Mouse (Mus musculus) liver, postnatal 0 days (tissue): ENCODE measurements at regions not wholly inside any gene's neighbourhood (a gene's known extent, or its start where the extent isn't known, plus 50 kb on each side); places are given as distances from the start of the nearest gene placed in this dataset.
"Not testable (repeated sequence)": the region's sequence is repeated elsewhere in the genome, so short reads cannot be mapped to it uniquely, and the experiment has no call there.

ENCODE experiments used
- ATAC-seq: fragments of 200-750 bp; cut with Nextera tagmentation; 2 replicates; pipeline ENCODE4 v1.8.0; 2017; ENCODE audit warnings: mild to moderate bottlenecking, moderate library complexity
- DNase-seq: peaks from one replicate; pipeline ENCODE4 v3.0.0-alpha.2; 2016
- H3K27ac ChIP-seq: fragments of 300-500 bp; sonication (generic); 2 replicates; pipeline ENCODE4 v1.5.1; 2014; ENCODE audit warnings: antibody characterized with exemption, moderate library complexity, mild to moderate bottlenecking, low read depth
- H3K27me3 ChIP-seq: fragments of 300-500 bp; sonication (generic); 2 replicates; pipeline ENCODE4 v1.6.1; 2014; ENCODE audit warnings: low read length, control low read depth, mixed read lengths; ENCODE audit not compliant: insufficient read depth
- H3K36me3 ChIP-seq: fragments of 300-500 bp; sonication (generic); replicated peaks from 2 replicates; pipeline ENCODE4 v1.6.1; 2014; ENCODE audit warnings: mild to moderate bottlenecking, control low read depth, low read length, moderate library complexity, mixed read lengths; ENCODE audit not compliant: insufficient read depth
- H3K4me1 ChIP-seq: fragments of 300-500 bp; sonication (generic); 2 replicates; pipeline ENCODE4 v1.6.1; 2014; ENCODE audit warnings: antibody characterized with exemption, mild to moderate bottlenecking, control low read depth; ENCODE audit not compliant: insufficient read depth
- H3K4me2 ChIP-seq: fragments of 300-500 bp; sonication (generic); 2 replicates; pipeline ENCODE4 v1.6.1; 2014; ENCODE audit warnings: low read depth, mild to moderate bottlenecking, low read length, moderate library complexity, mixed read lengths
- H3K4me3 ChIP-seq: fragments of 300-500 bp; sonication (generic); 2 replicates; pipeline ENCODE4 v1.5.1; 2014; ENCODE audit warnings: low read depth, low read length
- H3K9ac ChIP-seq: fragments of 300-500 bp; sonication (generic); replicated peaks from 2 replicates; pipeline ENCODE4 v1.6.1; 2014; ENCODE audit warnings: mild to moderate bottlenecking, moderate library complexity
- H3K9me3 ChIP-seq: fragments of 300-500 bp; sonication (generic); 2 replicates; pipeline ENCODE4 v1.6.1; 2016; ENCODE audit warnings: mild to moderate bottlenecking, control low read depth, low read length, mixed read lengths
- CTCF ChIP-seq: sonication (generic); IDR thresholded peaks from 2 replicates; pipeline ENCODE4 v1.5.1; 2016; ENCODE audit warnings: antibody characterized with exemption, low read depth
- EP300 ChIP-seq: IDR thresholded peaks from 2 replicates; pipeline ENCODE4 v1.6.1; 2016; ENCODE audit warnings: antibody characterized with exemption, low read depth, mild to moderate bottlenecking
- WGBS: fragments of 180-500 bp; shearing (Covaris S2); extraction: QIAGEN DNeasy Blood & Tissue Kit; methylation state at CpG from one replicate; pipeline ENCODE4 v1.1.7; 2014; ENCODE audit not compliant: insufficient replicate concordance; 5-methylcytosine and 5-hydroxymethylcytosine counted together

DNA sequence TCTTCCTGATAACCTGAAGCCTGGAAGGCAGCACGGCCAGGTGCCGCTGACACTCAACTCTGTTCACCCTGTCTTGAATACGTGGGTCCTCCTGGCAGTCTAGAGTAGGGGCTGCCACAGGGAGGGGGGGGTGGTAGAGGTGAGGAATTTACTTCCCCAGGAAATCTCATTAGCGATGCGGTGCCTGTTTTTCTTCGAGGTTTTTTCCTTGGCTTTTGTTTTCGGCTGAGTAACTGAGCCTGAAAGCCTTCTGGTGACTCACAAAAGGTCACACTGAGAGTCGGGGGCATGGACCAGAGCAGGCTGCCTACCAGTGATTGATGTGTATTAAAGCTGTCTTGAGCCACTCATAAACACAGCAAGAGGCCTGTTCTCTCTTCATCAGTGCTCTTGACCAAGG, 181.1 kb upstream of the Pmfbp1 start:
- DNase-seq = no peak
- Histone ChIP-seq H3K9ac (no peak overlapping the region), H3K27ac (no peak overlapping the region), H3K4me2 (no peak overlapping the region), H3K4me1 (no peaks in the 10 kb centered on the region), H3K36me3 (no peaks in the 10 kb centered on the region), H3K27me3 (no peaks in the 10 kb centered on the region), H3K4me3 (no peak overlapping the region), H3K9me3 (no peaks in the 10 kb centered on the region)
- WGBS = 28% methylated on average over 8 of the region's 8 CpGs
- no peak for TF ChIP-seq EP300
- no peak for TF ChIP-seq CTCF
- ATAC-seq = no peak

DNA sequence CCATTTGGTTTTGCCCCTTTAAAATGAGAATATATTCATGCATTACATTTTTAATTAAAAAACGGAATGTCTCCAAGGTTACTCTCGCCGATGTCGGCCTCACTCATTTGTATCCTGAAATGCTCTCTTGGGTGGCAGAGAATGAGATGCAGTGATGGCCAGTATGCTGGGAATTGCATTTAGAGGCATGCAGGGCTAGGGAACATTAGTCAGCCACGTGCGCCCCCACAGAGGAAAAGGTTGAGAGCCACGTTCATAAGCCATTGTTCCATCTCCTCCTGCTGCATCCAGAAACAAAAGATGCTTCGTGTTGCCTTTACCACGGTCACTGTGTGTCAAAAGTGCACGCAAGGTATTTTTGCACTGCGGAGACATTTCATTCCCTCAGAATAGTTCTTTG, 172.9 kb upstream of the Pmfbp1 start:
- H3K4me2 ChIP-seq = no peak overlapping the region
- no peak overlapping the region for H3K9ac ChIP-seq
- no peaks in the 10 kb centered on the region for H3K27me3 ChIP-seq
- 74% methylated on average over 11 of the region's 11 CpGs for WGBS
- no peak overlapping the region for H3K4me3 ChIP-seq
- H3K4me1 ChIP-seq = no peaks in the 10 kb centered on the region
- DNase-seq = no peak
- TF ChIP-seq EP300 = no peak
- no peak for TF ChIP-seq CTCF
- H3K27ac ChIP-seq = no peak overlapping the region
- no peaks in the 10 kb centered on the region for H3K36me3 ChIP-seq
- no peak for ATAC-seq
- H3K9me3 ChIP-seq = no peaks in the 10 kb centered on the region

DNA sequence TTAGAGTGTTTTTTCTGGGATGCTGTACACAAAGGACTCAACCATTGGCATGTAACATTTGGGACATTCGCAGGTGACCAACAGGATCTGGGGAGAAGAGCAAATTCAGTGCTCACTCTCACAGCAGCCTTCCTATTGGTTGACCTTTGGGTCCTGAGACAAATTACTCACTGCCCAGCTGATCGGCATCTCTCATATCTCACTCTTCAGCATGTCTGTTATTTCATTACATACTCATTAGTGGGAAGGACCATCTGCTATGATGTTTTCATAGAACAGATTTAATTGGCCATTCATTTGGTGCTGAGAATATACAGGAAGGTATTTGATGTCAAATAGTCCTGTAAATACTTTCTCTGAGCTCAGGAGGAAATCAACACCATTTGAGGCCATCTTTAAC, 170.5 kb upstream of the Pmfbp1 start:
- Histone ChIP-seq H3K4me3 (no peak overlapping the region), H3K9me3 (no peaks in the 10 kb centered on the region), H3K9ac (no peak overlapping the region), H3K4me2 (no peak overlapping the region), H3K36me3 (no peaks in the 10 kb centered on the region), H3K4me1 (no peaks in the 10 kb centered on the region), H3K27ac (no peak overlapping the region), H3K27me3 (no peaks in the 10 kb centered on the region)
- DNase-seq (no peak), ATAC-seq (no peak)
- WGBS = 81% methylated on average over 2 of the region's 2 CpGs
- no peak for TF ChIP-seq EP300
- TF ChIP-seq CTCF = no peak

DNA sequence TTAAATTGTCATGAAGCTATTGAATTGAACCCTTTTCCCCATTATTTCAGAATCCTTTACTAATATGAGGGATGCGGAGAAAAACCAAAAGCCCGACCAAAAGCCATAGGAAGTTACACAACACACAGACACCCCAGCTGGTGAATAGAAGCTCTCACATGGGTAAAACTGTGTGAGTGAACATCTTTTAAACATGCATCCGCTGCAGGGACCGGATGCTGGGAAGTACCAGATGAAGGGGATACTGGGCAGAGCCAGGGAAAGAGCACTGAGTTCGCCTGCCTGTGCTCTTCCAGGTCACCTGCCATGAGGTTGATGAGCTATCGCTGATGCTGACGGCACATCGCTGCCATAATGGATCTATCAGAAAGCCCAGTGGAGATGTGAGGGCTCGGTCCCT, 169.6 kb upstream of the Pmfbp1 start:
- no peaks in the 10 kb centered on the region for H3K9me3 ChIP-seq
- no peak for ATAC-seq
- H3K4me3 ChIP-seq = no peak overlapping the region
- no peak for DNase-seq
- TF ChIP-seq EP300 = no peak
- H3K4me1 ChIP-seq = no peaks in the 10 kb centered on the region
- no peaks in the 10 kb centered on the region for H3K27me3 ChIP-seq
- no peaks in the 10 kb centered on the region for H3K36me3 ChIP-seq
- no peak overlapping the region for H3K9ac ChIP-seq
- no peak overlapping the region for H3K4me2 ChIP-seq
- H3K27ac ChIP-seq = no peak overlapping the region
- 83% methylated on average over 9 of the region's 9 CpGs for WGBS

DNA sequence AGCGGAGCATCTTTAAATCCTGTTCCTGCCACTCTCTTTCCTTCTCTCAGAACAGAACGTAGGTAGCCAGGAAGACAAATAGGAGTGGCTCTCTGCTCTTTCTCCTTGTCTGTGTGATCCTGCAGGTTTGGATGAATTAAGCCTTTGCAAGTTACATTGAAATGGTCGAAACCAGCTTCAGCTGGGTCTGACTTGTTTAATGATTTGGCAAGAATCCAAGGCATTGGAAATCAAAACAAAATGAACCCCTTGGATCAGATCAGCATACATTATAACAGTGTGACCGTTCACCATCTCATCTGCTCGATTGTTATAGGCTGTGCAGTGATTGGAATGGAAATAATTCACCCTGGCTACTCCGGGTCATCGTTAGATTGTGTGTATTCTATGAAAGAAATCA, 157.6 kb upstream of the Pmfbp1 start:
- no peaks in the 10 kb centered on the region for H3K4me1 ChIP-seq
- TF ChIP-seq EP300 (no peak), CTCF (no peak)
- DNase-seq = no peak
- no peak overlapping the region for H3K4me3 ChIP-seq
- H3K27me3 ChIP-seq = no peaks in the 10 kb centered on the region
- WGBS = 69% methylated on average over 7 of the region's 7 CpGs
- no peak overlapping the region for H3K27ac ChIP-seq
- H3K4me2 ChIP-seq = no peak overlapping the region
- no peaks in the 10 kb centered on the region for H3K9me3 ChIP-seq
- H3K9ac ChIP-seq = no peak overlapping the region
- no peak for ATAC-seq
- H3K36me3 ChIP-seq = no peaks in the 10 kb centered on the region

DNA sequence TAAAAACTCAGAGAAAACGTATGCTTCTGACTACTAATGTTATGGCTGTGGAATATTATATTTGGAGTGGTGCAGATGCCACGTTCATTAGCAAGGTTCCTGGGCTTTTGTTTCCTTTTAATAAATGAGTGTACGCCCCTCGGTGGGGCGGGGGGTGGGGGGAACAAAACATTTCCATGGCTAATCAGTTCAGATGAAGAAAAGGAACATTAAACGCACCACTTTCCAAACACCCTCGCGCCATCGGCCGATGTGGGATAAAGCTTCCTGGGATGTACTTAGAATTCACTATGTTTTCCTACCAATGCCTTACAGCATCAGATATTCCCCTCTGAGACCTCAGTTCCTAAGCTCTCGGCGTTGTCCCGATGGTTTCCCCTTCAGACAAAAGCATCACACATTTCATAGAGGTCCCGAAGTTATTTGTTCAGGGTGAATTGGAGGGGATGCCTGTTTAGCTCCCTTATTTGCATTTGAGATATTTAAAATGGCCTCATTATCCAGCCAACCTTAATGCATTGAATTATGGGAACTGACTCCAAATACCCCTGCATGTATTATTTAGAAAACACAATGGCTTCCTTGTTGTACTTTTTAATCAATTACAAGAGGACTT, 155.5 kb upstream of the Pmfbp1 start:
- Histone ChIP-seq H3K27ac (no peak overlapping the region), H3K9me3 (no peaks in the 10 kb centered on the region), H3K9ac (no peak overlapping the region), H3K4me3 (no peak overlapping the region), H3K4me1 (no peaks in the 10 kb centered on the region), H3K27me3 (no peaks in the 10 kb centered on the region), H3K4me2 (no peak overlapping the region), H3K36me3 (no peaks in the 10 kb centered on the region)
- ATAC-seq = no peak
- no peak for TF ChIP-seq EP300
- no peak for TF ChIP-seq CTCF
- 83% methylated on average over 14 of the region's 14 CpGs for WGBS
- DNase-seq = no peak

DNA sequence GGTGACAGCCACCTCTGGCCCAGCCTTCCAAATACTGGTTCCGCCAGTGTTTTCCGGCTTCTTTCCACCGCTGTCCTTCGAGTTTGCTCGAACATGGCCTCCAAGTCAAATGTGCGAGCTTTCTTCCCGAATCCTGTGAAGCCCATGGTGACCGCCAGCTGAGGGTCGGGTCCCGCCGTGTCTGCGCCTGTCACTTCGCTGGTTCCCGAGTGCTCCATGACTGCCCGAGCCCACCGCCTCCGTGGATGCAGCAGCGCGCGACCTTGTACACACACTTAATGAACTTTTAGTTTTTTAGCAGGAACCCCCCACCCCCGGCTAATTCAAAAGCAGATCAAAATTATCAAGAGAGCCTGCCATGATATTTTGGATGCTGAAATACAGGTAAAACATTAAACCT, 153.2 kb upstream of the Pmfbp1 start:
- not testable (repeated sequence) for H3K9me3 ChIP-seq, H3K4me2 ChIP-seq, ATAC-seq, DNase-seq, H3K27ac ChIP-seq, H3K36me3 ChIP-seq, H3K4me3 ChIP-seq, H3K9ac ChIP-seq, H3K27me3 ChIP-seq, H3K4me1 ChIP-seq
- WGBS = 81% methylated on average over 21 of the region's 21 CpGs
